Mouse (Mus musculus) heart, adult 2 months (tissue): ENCODE data around the gene Hes7.

Experiments
- CTCF ChIP-seq: fragments of 200-600 bp; IDR thresholded peaks from 2 replicates; pipeline ENCODE4 v1.8.1; 2022; ENCODE audit warnings: antibody characterized with exemption, mild to moderate bottlenecking, moderate library complexity
- EP300 ChIP-seq: fragments of 200-500 bp; IDR thresholded peaks from 2 replicates; pipeline ENCODE4 v1.6.1; 2011; ENCODE audit warnings: low read depth, low read length, control low read depth; ENCODE audit not compliant: insufficient read depth
- POLR2A ChIP-seq: fragments of 200-500 bp; IDR thresholded peaks from 2 replicates; pipeline ENCODE4 v1.6.1; 2011; ENCODE audit warnings: mild to moderate bottlenecking, low read depth, low read length, control low read depth; ENCODE audit not compliant: insufficient read depth

- TF ChIP-seq POLR2A = no peak
- no peak for TF ChIP-seq CTCF
- TF ChIP-seq EP300 = no peak
Observed at GRCm38 (mm10) chr11:69134622-69134968, 14.4 kb downstream of the Hes7 start.
